Mouse (Mus musculus) adrenal gland, postnatal 14 days (tissue): Measurements from ENCODE around the gene Tgif1. TPM values are rescaled to one million over a fixed set of nuclear protein-coding genes. Genes with fewer than 3 reads are reported as not detected.
"Not testable (repeated sequence)": the region's sequence is repeated elsewhere in the genome, so short reads cannot be mapped to it uniquely, and the experiment has no call there.

Experiments used
- DNase-seq: peaks from one replicate; pipeline ENCODE4 v3.0.0; 2021; ENCODE audit warnings: mixed read lengths
- total RNA-seq: library from RNA; stranded (reverse); gene quantifications from 2 replicates; pipeline ENCODE4 v1.2.3, GENCODE M21; 2021

Gene Tgif1
- total RNA-seq, 1 experiment from 2014 or later, result 45.9 TPM

- DNase-seq, result peak; percentile 34
Measured at GRCm38 (mm10) chr17:70844971-70845370, 8.4 kb downstream of the Tgif1 start.

GRCm38 (mm10) chr17:70843252-70843651, 10.1 kb downstream of the Tgif1 start:
- DNase-seq, result peak; percentile 34

GRCm38 (mm10) chr17:70838533-70838932, 14.8 kb downstream of the Tgif1 start:
- no peak for DNase-seq

GRCm38 (mm10) chr17:70838031-70838430, 15.3 kb downstream of the Tgif1 start:
- peak; percentile 50 for DNase-seq

- not testable (repeated sequence) for DNase-seq
Measured at GRCm38 (mm10) chr17:70837474-70837873, 15.9 kb downstream of the Tgif1 start.

GRCm38 (mm10) chr17:70836820-70837219, 16.5 kb downstream of the Tgif1 start:
- DNase-seq, result peak; percentile 64

- no peak for DNase-seq
Measured at GRCm38 (mm10) chr17:70835071-70835790, 18.1 kb downstream of the Tgif1 start.

- DNase-seq, result peak; percentile 57
Measured at GRCm38 (mm10) chr17:70834430-70834965, 18.8 kb downstream of the Tgif1 start.

- DNase-seq, result peak; percentile 56
Measured at GRCm38 (mm10) chr17:70832544-70832943, 20.8 kb downstream of the Tgif1 start.

GRCm38 (mm10) chr17:70831591-70831990, 21.8 kb downstream of the Tgif1 start:
- no peak for DNase-seq

GRCm38 (mm10) chr17:70829943-70830715, 23.2 kb downstream of the Tgif1 start:
- DNase-seq, result no peak

GRCm38 (mm10) chr17:70829217-70829616, 24.1 kb downstream of the Tgif1 start:
- no peak for DNase-seq

GRCm38 (mm10) chr17:70828569-70828968, 24.8 kb downstream of the Tgif1 start:
- no peak for DNase-seq

GRCm38 (mm10) chr17:70828180-70828528, 25.2 kb downstream of the Tgif1 start:
- no peak for DNase-seq

- not testable (repeated sequence) for DNase-seq
Measured at GRCm38 (mm10) chr17:70827463-70828179, 25.7 kb downstream of the Tgif1 start.

GRCm38 (mm10) chr17:70826227-70826626, 27.1 kb downstream of the Tgif1 start:
- DNase-seq, result no peak

GRCm38 (mm10) chr17:70823083-70823482, 30.3 kb downstream of the Tgif1 start:
- DNase-seq, result no peak

GRCm38 (mm10) chr17:70817862-70818451, 35.4 kb downstream of the Tgif1 start:
- DNase-seq, result peak; percentile 67

GRCm38 (mm10) chr17:70815001-70815400, 38.3 kb downstream of the Tgif1 start:
- DNase-seq, result peak; percentile 42

- DNase-seq, result no peak
Measured at GRCm38 (mm10) chr17:70810795-70811194, 42.6 kb downstream of the Tgif1 start.

- peak; percentile 37 for DNase-seq
Measured at GRCm38 (mm10) chr17:70809776-70810175, 43.6 kb downstream of the Tgif1 start.

GRCm38 (mm10) chr17:70808837-70809236, 44.5 kb downstream of the Tgif1 start:
- DNase-seq, result peak; percentile 79
